Mouse (Mus musculus) limb, embryonic 14.5 days (tissue): ENCODE data around the gene Pigv. TPM values are rescaled to one million over a fixed set of nuclear protein-coding genes. Genes with fewer than 3 reads are reported as not detected.

Experiments
- ATAC-seq: fragments of 200-750 bp; cut with Nextera tagmentation; 2 replicates; pipeline ENCODE4 v1.8.0; 2017; ENCODE audit warnings: low read depth, moderate number of reproducible peaks, moderate TSS enrichment; ENCODE audit not compliant: low FRiP score
- DNase-seq: peaks from one replicate; pipeline ENCODE4 v3.0.0-alpha.2; 2015; ENCODE audit warnings: low spot score
- H3K27ac ChIP-seq: fragments of 300-500 bp; sonication (generic); replicated peaks from 2 replicates; pipeline ENCODE4 v1.5.1; 2014; ENCODE audit warnings: low read depth, mild to moderate bottlenecking, low read length, moderate library complexity, mixed read lengths
- H3K27me3 ChIP-seq: fragments of 300-500 bp; sonication (generic); 2 replicates; pipeline ENCODE4 v1.6.1; 2014; ENCODE audit warnings: low read length, mixed read lengths; ENCODE audit not compliant: control insufficient read depth, insufficient read depth
- H3K36me3 ChIP-seq: fragments of 300-500 bp; sonication (generic); 2 replicates; pipeline ENCODE4 v1.6.1; 2014; ENCODE audit warnings: mild to moderate bottlenecking, low read length, moderate library complexity, mixed read lengths; ENCODE audit not compliant: control insufficient read depth, insufficient read depth
- H3K4me1 ChIP-seq: fragments of 300-500 bp; sonication (generic); 2 replicates; pipeline ENCODE4 v1.6.1; 2014; ENCODE audit warnings: antibody characterized with exemption, low read length, mixed read lengths; ENCODE audit not compliant: control insufficient read depth, insufficient read depth
- H3K4me2 ChIP-seq: fragments of 300-500 bp; sonication (generic); replicated peaks from 2 replicates; pipeline ENCODE4 v1.6.1; 2014; ENCODE audit warnings: low read depth, mild to moderate bottlenecking, low read length, moderate library complexity; ENCODE audit not compliant: severe bottlenecking
- H3K4me3 ChIP-seq: fragments of 300-500 bp; sonication (generic); replicated peaks from 2 replicates; pipeline ENCODE4 v1.5.1; 2014; ENCODE audit warnings: low read length
- H3K9ac ChIP-seq: fragments of 300-500 bp; sonication (generic); 2 replicates; pipeline ENCODE4 v1.6.1; 2014; ENCODE audit warnings: mild to moderate bottlenecking, low read depth, low read length, moderate library complexity; ENCODE audit not compliant: severe bottlenecking
- H3K9me3 ChIP-seq: fragments of 300-500 bp; sonication (generic); 2 replicates; pipeline ENCODE4 v1.6.1; 2016; ENCODE audit warnings: low read length; ENCODE audit not compliant: control insufficient read depth
- POLR2A ChIP-seq: fragments of 200-500 bp; IDR thresholded peaks from 2 replicates; pipeline ENCODE4 v1.8.0; 2012; ENCODE audit warnings: inconsistent platforms, mild to moderate bottlenecking, moderate library complexity, borderline replicate concordance; ENCODE audit not compliant: insufficient read depth, insufficient read length; ENCODE audit errors: extremely low read depth
- WGBS: fragments of 180-500 bp; shearing (Covaris S2); extraction: QIAGEN DNeasy Blood & Tissue Kit; methylation state at CpG from one replicate; pipeline ENCODE4 v1.1.7; 2014; 5-methylcytosine and 5-hydroxymethylcytosine counted together
- polyA plus RNA-seq, 2 experiments: library from polyadenylated mRNA; depleted of rRNA in 1 of 2; stranded (reverse) in 1 of 2; unstranded in 1 of 2; fragments of >200 nt; fragmentation: Nextera tagmentation in 1 of 2; extraction: Ambion mirVana in 1 of 2; gene quantifications; 2 replicates each; pipeline versions ENCODE4 v1.2.1 to v1.2.3; 2012 to 2014

The Pigv gene
- polyA plus RNA-seq, 2 experiments: 10.9 to 12.2 TPM

- Histone ChIP-seq H3K4me2 (no peak overlapping the region), H3K4me3 (no peak overlapping the region), H3K9me3 (no peaks in the 10 kb centered on the region), H3K4me1 (peaks cover 10% of the 10 kb centered on the region), H3K36me3 (peaks cover 37% of the 10 kb centered on the region), H3K27me3 (no peaks in the 10 kb centered on the region), H3K27ac (no peak overlapping the region), H3K9ac (no peak overlapping the region)
- DNase-seq (no peak), ATAC-seq (no peak)
- no peak for TF ChIP-seq POLR2A
- WGBS: 56% methylated on average over 11 of the region's 11 CpGs
These were observed 7.3 kb downstream of the Pigv start for GRCm38 (mm10) chr4:133665118-133665517.

GRCm38 (mm10) chr4:133662945-133663344 lies 9.5 kb downstream of the Pigv start:
- no peak for ATAC-seq
- H3K4me1 ChIP-seq: peaks cover 23% of the 10 kb centered on the region
- TF ChIP-seq POLR2A: no peak

GRCm38 (mm10) chr4:133662421-133662820 lies 10.0 kb downstream of the Pigv start:
- no peaks in the 10 kb centered on the region for H3K27me3 ChIP-seq
- ATAC-seq (no peak), DNase-seq (no peak)
- H3K9me3 ChIP-seq: no peaks in the 10 kb centered on the region
- H3K36me3 ChIP-seq: peaks cover 30% of the 10 kb centered on the region
- no peak for TF ChIP-seq POLR2A
- 90% methylated on average over 8 of the region's 8 CpGs for WGBS
- H3K27ac ChIP-seq: no peak overlapping the region
- peaks cover 23% of the 10 kb centered on the region for H3K4me1 ChIP-seq
- H3K4me3 ChIP-seq: no peak overlapping the region
- no peak overlapping the region for H3K9ac ChIP-seq
- H3K4me2 ChIP-seq: no peak overlapping the region

More at GRCm38 (mm10) chr4:133662945-133663344, 9.5 kb downstream of the Pigv start:
- Histone ChIP-seq H3K27me3 (no peaks in the 10 kb centered on the region), H3K4me3 (no peak overlapping the region), H3K4me2 (no peak overlapping the region), H3K36me3 (peaks cover 32% of the 10 kb centered on the region), H3K9ac (no peak overlapping the region), H3K9me3 (no peaks in the 10 kb centered on the region), H3K27ac (no peak overlapping the region)
- DNase-seq: no peak
- 77% methylated on average over 8 of the region's 8 CpGs for WGBS

- no peak for TF ChIP-seq POLR2A
- H3K9me3 ChIP-seq: no peaks in the 10 kb centered on the region
- H3K4me3 ChIP-seq: peak overlapping the region; percentile 23
- ATAC-seq: peak; percentile 69
- H3K27ac ChIP-seq: peak overlapping the region; percentile 91
- peak overlapping the region; percentile 52 for H3K4me2 ChIP-seq
- peaks cover 22% of the 10 kb centered on the region for H3K36me3 ChIP-seq
- DNase-seq: peak; percentile 75
- no peaks in the 10 kb centered on the region for H3K27me3 ChIP-seq
- WGBS: 5% methylated on average over 10 of the region's 10 CpGs
- H3K4me1 ChIP-seq: peaks cover 23% of the 10 kb centered on the region
- H3K9ac ChIP-seq: peak overlapping the region; percentile 41
These were observed 12.0 kb downstream of the Pigv start for GRCm38 (mm10) chr4:133660193-133661155.

- DNase-seq (peak; percentile 67), ATAC-seq (peak; percentile 68)
- H3K36me3 ChIP-seq: peaks cover 15% of the 10 kb centered on the region
- TF ChIP-seq POLR2A: no peak
- H3K4me2 ChIP-seq: peak overlapping the region; percentile 52
- no peaks in the 10 kb centered on the region for H3K27me3 ChIP-seq
- H3K4me1 ChIP-seq: peaks cover 23% of the 10 kb centered on the region
- peak overlapping the region; percentile 23 for H3K4me3 ChIP-seq
- WGBS: 3% methylated on average over 15 of the region's 15 CpGs
- peak overlapping the region; percentile 91 for H3K27ac ChIP-seq
- H3K9ac ChIP-seq: peak overlapping the region; percentile 41
- H3K9me3 ChIP-seq: no peaks in the 10 kb centered on the region
These were observed 12.8 kb downstream of the Pigv start for GRCm38 (mm10) chr4:133659497-133660192.
